Mouse (Mus musculus) heart, adult 18-20 months (tissue): ENCODE results near the gene Adamts4. TPM values are rescaled to one million over a fixed set of nuclear protein-coding genes. Genes with fewer than 3 reads are reported as not detected.
A peak's percentile ranks its signal among the peaks of the same experiment; 100 is the strongest.

Experiments
- DNase-seq, 2 experiments: peaks; one replicate each; pipeline ENCODE4 v3.0.0; 2021 to 2022; ENCODE audit warnings: mixed read lengths in 1 of 2
- long read RNA-seq, 2 experiments: library from polyadenylated mRNA; stranded (forward); transcript quantifications; one replicate each; pipeline ENCODE4 v2.0.0; 2021
- total RNA-seq, 2 experiments: library from RNA; stranded (reverse); gene quantifications; 2 replicates each; pipeline ENCODE4 v1.2.3; 2021

Gene Adamts4
- total RNA-seq, result 1 to 10 TPM in 1 of 2 experiments, under 1 TPM in 1; 0.57 to 1.2 TPM
- long read RNA-seq, experiment 1, result 0 reads
- long read RNA-seq, experiment 2, full-length matches to known transcripts, result 2 of 2 reads
- long read RNA-seq, experiment 2, partial matches to known transcripts, result 0 of 2 reads
- long read RNA-seq, experiment 2, other reads (novel, unspliced or antisense), result 0 of 2 reads

- DNase-seq, result peak; percentile 77 to 78
Measured at GRCm38 (mm10) chr1:171249913-171250600, at the start of gene Adamts4. Gene Adamts4 (plus strand): TSS chr1:171250421.

GRCm38 (mm10) chr1:171200769-171201168 is 49.5 kb upstream of the Adamts4 start:
- no peak for DNase-seq

GRCm38 (mm10) chr1:171203471-171204248 is 46.6 kb upstream of the Adamts4 start:
- no peak for DNase-seq

GRCm38 (mm10) chr1:171204249-171204644 is 46.0 kb upstream of the Adamts4 start:
- no peak for DNase-seq

GRCm38 (mm10) chr1:171205704-171206493 is 44.3 kb upstream of the Adamts4 start:
- peak; percentile 52 to 74 for DNase-seq

- no peak for DNase-seq
Measured at GRCm38 (mm10) chr1:171209409-171209808, 40.8 kb upstream of the Adamts4 start.

- peak in 1 of 2 experiments; percentile 18 for DNase-seq
Measured at GRCm38 (mm10) chr1:171212854-171213253, 37.4 kb upstream of the Adamts4 start.

GRCm38 (mm10) chr1:171213801-171214496 is 36.3 kb upstream of the Adamts4 start, which contains the start of gene Nr1i3:
Gene Nr1i3 (plus strand): TSS chr1:171213970.
- no peak for DNase-seq

- DNase-seq, result no peak
Measured at GRCm38 (mm10) chr1:171216241-171216955, 33.8 kb upstream of the Adamts4 start.

- peak; percentile 84 to 93 for DNase-seq
Measured at GRCm38 (mm10) chr1:171220871-171221270, 29.4 kb upstream of the Adamts4 start.

- DNase-seq, result peak in 1 of 2 experiments; percentile 18
Measured at GRCm38 (mm10) chr1:171221281-171222193, 28.7 kb upstream of the Adamts4 start.

- DNase-seq, result peak; percentile 96 to 99
Measured at GRCm38 (mm10) chr1:171222238-171223155, 27.7 kb upstream of the Adamts4 start, which contains the start of gene Tomm40l. Gene Tomm40l (minus strand): TSS chr1:171222514.

GRCm38 (mm10) chr1:171223168-171223567 is 27.1 kb upstream of the Adamts4 start:
- DNase-seq, result no peak

GRCm38 (mm10) chr1:171223796-171224195 is 26.4 kb upstream of the Adamts4 start:
- peak; percentile 56 to 61 for DNase-seq

GRCm38 (mm10) chr1:171224857-171225256 is 25.4 kb upstream of the Adamts4 start, which contains the start of gene Apoa2:
Gene Apoa2 (plus strand): TSS chr1:171225054.
- no peak for DNase-seq

GRCm38 (mm10) chr1:171226780-171227179 is 23.4 kb upstream of the Adamts4 start:
- no peak for DNase-seq

- no peak for DNase-seq
Measured at GRCm38 (mm10) chr1:171227879-171228278, 22.3 kb upstream of the Adamts4 start.

GRCm38 (mm10) chr1:171229750-171230149 is 20.5 kb upstream of the Adamts4 start:
- no peak for DNase-seq
